Mouse (Mus musculus): ENCODE data around the gene Lbhd2. TPM values are rescaled to one million over a fixed set of nuclear protein-coding genes. Genes with fewer than 3 reads are reported as not detected.

Gene Lbhd2
- polyA plus RNA-seq, 1 experiment: not detected

- Histone ChIP-seq H3K4me3 (ENCODE audit: insufficient read depth, low read length) (peak overlapping the region; percentile 94), H3K4me1 (ENCODE audit: control insufficient read depth, insufficient read depth, low read length) (peaks cover 16% of the 10 kb centered on the region), H3K27ac (ENCODE audit: insufficient read depth, low read depth, low read length) (peak overlapping the region; percentile 1; the same call in 1 of the 2 replicates)
- TF ChIP-seq POLR2A (IDR thresholded peaks at IDR 0.05; ENCODE audit: borderline replicate concordance, low read depth, low read length): no peak
- no peak for TF ChIP-seq CTCF (IDR thresholded peaks at IDR 0.05; ENCODE audit: low read depth, low read length)
Observed at GRCm38 (mm10) chr12:111376053-111376452, 30.6 kb upstream of the Lbhd2 start.

DNA sequence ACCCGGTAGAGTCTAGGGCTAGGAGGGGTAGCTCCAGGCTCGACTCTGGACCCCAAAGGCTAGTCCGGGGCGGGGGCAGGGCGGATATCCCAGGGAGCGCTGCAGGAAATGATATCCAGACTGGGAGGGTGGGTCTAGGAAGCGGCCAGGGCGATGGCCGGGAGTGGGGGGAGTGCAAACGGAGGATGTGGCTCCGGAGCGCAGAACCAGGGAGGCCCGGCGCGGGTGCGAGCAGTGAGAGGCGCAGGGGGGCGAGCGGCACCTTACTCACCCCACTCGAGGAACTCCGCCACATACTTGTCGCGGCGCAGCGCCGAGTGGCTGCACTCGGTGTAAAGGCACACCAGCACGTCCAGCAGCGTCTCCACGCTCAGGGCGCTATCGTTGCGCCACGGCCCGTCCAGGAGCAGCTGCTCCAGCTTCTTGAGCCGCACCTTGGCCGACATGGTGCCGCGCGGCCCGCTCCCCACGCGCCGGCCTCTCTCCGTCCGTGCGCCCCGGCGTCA, 29.7 kb upstream of the Lbhd2 start:
- no peak for TF ChIP-seq POLR2A (IDR thresholded peaks at IDR 0.05; ENCODE audit: borderline replicate concordance, low read depth, low read length)
- no peak for TF ChIP-seq CTCF (IDR thresholded peaks at IDR 0.05; ENCODE audit: low read depth, low read length)
- Histone ChIP-seq H3K4me3 (ENCODE audit: insufficient read depth, low read length) (peak overlapping the region; percentile 94), H3K4me1 (ENCODE audit: control insufficient read depth, insufficient read depth, low read length) (peaks cover 12% of the 10 kb centered on the region), H3K27ac (ENCODE audit: insufficient read depth, low read depth, low read length) (peak overlapping the region; percentile 87)

DNA sequence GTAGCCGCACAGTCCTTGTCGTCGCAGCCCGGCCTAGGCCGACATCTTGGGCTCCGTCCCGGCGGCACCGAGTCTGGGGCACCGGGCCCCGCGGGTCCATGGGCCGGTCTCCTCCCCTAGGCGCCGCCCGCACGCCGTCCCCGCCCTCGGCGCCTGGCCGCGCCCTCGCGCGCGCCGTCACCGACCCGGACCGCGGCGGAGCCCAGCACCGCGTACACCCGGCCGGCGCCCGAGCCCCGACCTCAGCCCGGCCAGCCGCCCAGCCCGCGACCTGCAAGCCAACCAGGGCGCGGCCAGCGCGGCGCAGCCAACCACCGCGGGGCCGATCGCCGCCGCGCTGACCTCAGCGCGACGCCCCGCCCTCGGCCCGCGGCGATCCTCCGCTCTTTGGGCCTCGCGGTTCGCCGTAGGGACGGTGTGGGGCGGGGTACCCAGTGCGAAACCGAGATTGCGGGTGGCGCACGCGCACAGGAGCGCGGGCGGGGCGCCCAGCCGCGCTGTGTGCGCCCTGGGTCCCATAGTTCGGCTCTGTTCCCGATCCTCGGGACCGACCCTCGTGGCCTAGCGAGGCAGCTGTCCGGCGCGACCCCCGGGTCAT, 29.1 kb upstream of the Lbhd2 start, which contains the start of gene Cdc42bpb:
Cdc42bpb (minus strand) TSS at position 343 of the 598 bp plus-strand sequence.
- Histone ChIP-seq H3K4me1 (ENCODE audit: control insufficient read depth, insufficient read depth, low read length) (peaks cover 12% of the 10 kb centered on the region), H3K27ac (ENCODE audit: insufficient read depth, low read depth, low read length) (peak within 1 kb of the TSS; percentile 87), H3K4me3 (ENCODE audit: insufficient read depth, low read length) (peak within 1 kb of the TSS; percentile 94)
- peak; percentile 85 for TF ChIP-seq POLR2A (IDR thresholded peaks at IDR 0.05; ENCODE audit: borderline replicate concordance, low read depth, low read length)
- TF ChIP-seq CTCF (IDR thresholded peaks at IDR 0.05; ENCODE audit: low read depth, low read length): no peak

DNA sequence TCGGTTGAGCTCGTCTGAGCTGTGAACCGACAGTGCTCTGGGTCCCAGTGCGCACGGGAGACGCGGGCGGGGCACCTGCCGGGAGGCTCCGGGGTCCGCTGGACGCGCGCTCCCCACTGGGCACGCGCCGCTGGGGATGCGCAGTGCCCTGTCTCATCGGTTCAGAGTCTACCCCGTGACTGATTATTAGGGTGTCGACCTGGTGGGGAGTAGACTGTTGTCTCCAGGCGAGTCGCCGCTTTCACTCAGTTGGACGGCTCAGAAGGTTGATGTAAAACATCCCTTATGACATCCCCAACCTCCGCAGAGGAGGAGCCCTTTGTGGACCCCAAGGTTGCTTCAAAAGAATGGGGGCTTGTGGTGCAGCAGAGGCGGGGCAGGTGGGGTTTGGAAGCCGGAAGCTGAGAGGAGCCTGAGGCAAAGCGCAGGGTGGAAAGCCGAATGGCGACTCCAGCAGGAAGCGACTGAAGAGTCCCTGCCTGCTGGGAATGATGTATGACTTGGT, 28.6 kb upstream of the Lbhd2 start:
- H3K4me3 ChIP-seq (ENCODE audit: insufficient read depth, low read length): peak overlapping the region; percentile 94
- peak overlapping the region; percentile 87 for H3K27ac ChIP-seq (ENCODE audit: insufficient read depth, low read depth, low read length)
- H3K4me1 ChIP-seq (ENCODE audit: control insufficient read depth, insufficient read depth, low read length): peaks cover 12% of the 10 kb centered on the region
- no peak for TF ChIP-seq POLR2A (IDR thresholded peaks at IDR 0.05; ENCODE audit: borderline replicate concordance, low read depth, low read length)
- no peak for TF ChIP-seq CTCF (IDR thresholded peaks at IDR 0.05; ENCODE audit: low read depth, low read length)

DNA sequence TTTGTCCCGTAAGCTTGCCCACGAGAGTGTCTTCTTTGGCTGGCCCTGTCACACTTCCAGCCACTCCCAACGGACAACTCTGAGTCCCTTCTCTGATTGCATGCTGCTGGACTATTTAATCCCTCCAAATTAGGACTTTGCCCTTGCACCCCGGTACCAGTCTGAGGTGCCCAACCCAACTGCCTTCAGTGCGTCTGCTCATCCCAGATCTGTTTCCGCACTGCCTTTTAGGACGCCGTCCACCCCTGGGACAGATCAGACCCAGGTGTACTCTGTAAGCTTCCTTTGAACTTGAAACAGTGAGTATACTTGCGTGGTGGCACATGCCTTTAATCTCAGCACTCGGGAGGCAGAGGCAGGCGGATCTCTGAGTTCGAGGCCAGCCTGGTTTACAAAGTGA, 27.8 kb upstream of the Lbhd2 start:
- Histone ChIP-seq H3K4me1 (ENCODE audit: control insufficient read depth, insufficient read depth, low read length) (peaks cover 12% of the 10 kb centered on the region), H3K27ac (ENCODE audit: insufficient read depth, low read depth, low read length) (no peak overlapping the region), H3K4me3 (ENCODE audit: insufficient read depth, low read length) (peak overlapping the region; percentile 94)
- no peak for TF ChIP-seq POLR2A (IDR thresholded peaks at IDR 0.05; ENCODE audit: borderline replicate concordance, low read depth, low read length)
- no peak for TF ChIP-seq CTCF (IDR thresholded peaks at IDR 0.05; ENCODE audit: low read depth, low read length)

GRCm38 (mm10) chr12:111385883-111386641, 20.5 kb upstream of the Lbhd2 start:
- no peak overlapping the region for H3K27ac ChIP-seq (ENCODE audit: insufficient read depth, low read depth, low read length)
- no peak overlapping the region for H3K4me3 ChIP-seq (ENCODE audit: insufficient read depth, low read length)
- no peak for TF ChIP-seq CTCF (IDR thresholded peaks at IDR 0.05; ENCODE audit: low read depth, low read length)
- TF ChIP-seq POLR2A (IDR thresholded peaks at IDR 0.05; ENCODE audit: borderline replicate concordance, low read depth, low read length): no peak
- peaks cover 12% of the 10 kb centered on the region for H3K4me1 ChIP-seq (ENCODE audit: control insufficient read depth, insufficient read depth, low read length)

DNA sequence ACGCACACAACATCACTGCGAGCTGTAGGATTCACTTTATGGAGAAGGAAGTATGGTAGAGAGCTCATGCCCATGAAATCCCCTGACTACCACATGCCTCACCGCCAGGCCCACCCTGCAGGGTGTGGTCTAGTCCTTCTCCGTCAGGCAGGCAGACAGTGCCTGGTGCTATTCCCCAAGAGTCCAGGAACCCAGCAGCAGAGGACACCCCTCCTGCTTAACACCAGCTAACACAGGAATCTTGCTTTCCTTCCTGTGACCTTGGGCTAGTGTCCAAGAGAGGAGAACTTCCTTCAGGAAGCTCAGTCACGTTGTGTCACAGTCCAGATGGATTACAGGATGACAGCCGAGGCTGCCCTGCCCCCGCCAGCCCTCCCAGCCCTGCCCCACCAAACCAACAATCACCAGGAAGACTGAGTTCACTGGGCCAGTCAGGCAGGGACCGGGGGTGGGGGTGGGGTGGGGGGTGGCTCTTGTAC, 19.9 kb upstream of the Lbhd2 start:
- peaks cover 12% of the 10 kb centered on the region for H3K4me1 ChIP-seq (ENCODE audit: control insufficient read depth, insufficient read depth, low read length)
- no peak overlapping the region for H3K4me3 ChIP-seq (ENCODE audit: insufficient read depth, low read length)
- peak overlapping the region; percentile 46; the same call in 1 of the 2 replicates for H3K27ac ChIP-seq (ENCODE audit: insufficient read depth, low read depth, low read length)
- TF ChIP-seq CTCF (IDR thresholded peaks at IDR 0.05; ENCODE audit: low read depth, low read length) (no peak), POLR2A (IDR thresholded peaks at IDR 0.05; ENCODE audit: borderline replicate concordance, low read depth, low read length) (no peak)

- TF ChIP-seq POLR2A (IDR thresholded peaks at IDR 0.05; ENCODE audit: borderline replicate concordance, low read depth, low read length) (no peak), CTCF (IDR thresholded peaks at IDR 0.05; ENCODE audit: low read depth, low read length) (no peak)
- H3K4me1 ChIP-seq (ENCODE audit: control insufficient read depth, insufficient read depth, low read length): peaks cover 12% of the 10 kb centered on the region
- H3K4me3 ChIP-seq (ENCODE audit: insufficient read depth, low read length): no peak overlapping the region
- H3K27ac ChIP-seq (ENCODE audit: insufficient read depth, low read depth, low read length): no peak overlapping the region
Observed at GRCm38 (mm10) chr12:111387146-111387545, 19.5 kb upstream of the Lbhd2 start.

- Histone ChIP-seq H3K27ac (ENCODE audit: insufficient read depth, low read depth, low read length) (no peak overlapping the region), H3K4me1 (ENCODE audit: control insufficient read depth, insufficient read depth, low read length) (no peaks in the 10 kb centered on the region), H3K4me3 (ENCODE audit: insufficient read depth, low read length) (no peak overlapping the region)
- TF ChIP-seq CTCF (IDR thresholded peaks at IDR 0.05; ENCODE audit: low read depth, low read length) (no peak), POLR2A (IDR thresholded peaks at IDR 0.05; ENCODE audit: borderline replicate concordance, low read depth, low read length) (no peak)
Observed at GRCm38 (mm10) chr12:111394008-111394407, 12.6 kb upstream of the Lbhd2 start.

All from bone marrow macrophage, adult 2 months (primary cell).